Mouse (Mus musculus): ENCODE data around the gene Gcnt4. TPM values are rescaled to one million over a fixed set of nuclear protein-coding genes. Genes with fewer than 3 reads are reported as not detected.

Gene Gcnt4
- total and polyA plus RNA-seq, 2 experiments: 1.1 to 2.1 TPM

- Histone ChIP-seq H3K4me1 (ENCODE audit: control insufficient read depth, insufficient read depth, low read length) (peaks cover 6% of the 10 kb centered on the region), H3K9ac (ENCODE audit: low read depth, low read length) (no peak overlapping the region), H3K79me2 (ENCODE audit: control insufficient read depth, insufficient read depth, low read length) (no peaks in the 10 kb centered on the region), H3K36me3 (ENCODE audit: control insufficient read depth, insufficient read depth, low read length) (no peaks in the 10 kb centered on the region), H3K27me3 (ENCODE audit: control insufficient read depth, insufficient read depth, low read length) (no peaks in the 10 kb centered on the region), H3K4me3 (ENCODE audit: insufficient read depth, low read depth, low read length) (no peak overlapping the region), H3K27ac (replicated peaks; ENCODE audit: insufficient read depth, low read depth, low read length) (no peak overlapping the region)
- no peak for DNase-seq (ENCODE audit: extremely low read depth, low read depth, low spot score)
- TF ChIP-seq CTCF (IDR thresholded peaks at IDR 0.05; ENCODE audit: low read depth, low read length) (no peak), POLR2A (IDR thresholded peaks at IDR 0.05; ENCODE audit: extremely low read depth, insufficient read depth, low read length) (no peak)
- whole genome bisulfite sequencing: 85% methylated on average over 14 of the region's 14 CpGs
Measured at GRCm38 (mm10) chr13:96990561-96991265, 66.2 kb downstream of the Gcnt4 start.

GRCm38 (mm10) chr13:96993291-96993989 lies 69.0 kb downstream of the Gcnt4 start:
- Histone ChIP-seq H3K27me3 (ENCODE audit: control insufficient read depth, insufficient read depth, low read length) (no peaks in the 10 kb centered on the region), H3K36me3 (ENCODE audit: control insufficient read depth, insufficient read depth, low read length) (no peaks in the 10 kb centered on the region), H3K4me3 (ENCODE audit: insufficient read depth, low read depth, low read length) (no peak overlapping the region), H3K4me1 (ENCODE audit: control insufficient read depth, insufficient read depth, low read length) (peaks cover 5% of the 10 kb centered on the region), H3K27ac (replicated peaks; ENCODE audit: insufficient read depth, low read depth, low read length) (no peak overlapping the region; the same call in 1 of the 2 replicates), H3K79me2 (ENCODE audit: control insufficient read depth, insufficient read depth, low read length) (no peaks in the 10 kb centered on the region), H3K9ac (ENCODE audit: low read depth, low read length) (no peak overlapping the region)
- WGBS: 26% methylated on average over 8 of the region's 8 CpGs
- no peak for TF ChIP-seq CTCF (IDR thresholded peaks at IDR 0.05; ENCODE audit: low read depth, low read length)
- TF ChIP-seq POLR2A (IDR thresholded peaks at IDR 0.05; ENCODE audit: extremely low read depth, insufficient read depth, low read length): no peak
- peak; percentile 69 for DNase-seq (ENCODE audit: extremely low read depth, low read depth, low spot score)

- WGBS: 74% methylated on average over 5 of the region's 5 CpGs
- Histone ChIP-seq H3K79me2 (ENCODE audit: control insufficient read depth, insufficient read depth, low read length) (no peaks in the 10 kb centered on the region), H3K27ac (replicated peaks; ENCODE audit: insufficient read depth, low read depth, low read length) (no peak overlapping the region), H3K27me3 (ENCODE audit: control insufficient read depth, insufficient read depth, low read length) (no peaks in the 10 kb centered on the region), H3K9ac (ENCODE audit: low read depth, low read length) (no peak overlapping the region), H3K36me3 (ENCODE audit: control insufficient read depth, insufficient read depth, low read length) (no peaks in the 10 kb centered on the region), H3K4me1 (ENCODE audit: control insufficient read depth, insufficient read depth, low read length) (peaks cover 5% of the 10 kb centered on the region), H3K4me3 (ENCODE audit: insufficient read depth, low read depth, low read length) (no peak overlapping the region)
- DNase-seq (ENCODE audit: extremely low read depth, low read depth, low spot score): no peak
- no peak for TF ChIP-seq POLR2A (IDR thresholded peaks at IDR 0.05; ENCODE audit: extremely low read depth, insufficient read depth, low read length)
- no peak for TF ChIP-seq CTCF (IDR thresholded peaks at IDR 0.05; ENCODE audit: low read depth, low read length)
Measured at GRCm38 (mm10) chr13:96995243-96995642, 70.8 kb downstream of the Gcnt4 start.

- 62% methylated on average over 1 of the region's 1 CpGs for WGBS
- no peaks in the 10 kb centered on the region for H3K79me2 ChIP-seq (ENCODE audit: control insufficient read depth, insufficient read depth, low read length)
- peaks cover 5% of the 10 kb centered on the region for H3K4me1 ChIP-seq (ENCODE audit: control insufficient read depth, insufficient read depth, low read length)
- H3K4me3 ChIP-seq (ENCODE audit: insufficient read depth, low read depth, low read length): no peak overlapping the region
- TF ChIP-seq POLR2A (IDR thresholded peaks at IDR 0.05; ENCODE audit: extremely low read depth, insufficient read depth, low read length) (no peak), CTCF (IDR thresholded peaks at IDR 0.05; ENCODE audit: low read depth, low read length) (no peak)
- no peak for DNase-seq (ENCODE audit: extremely low read depth, low read depth, low spot score)
- no peak overlapping the region for H3K9ac ChIP-seq (ENCODE audit: low read depth, low read length)
- H3K27ac ChIP-seq (replicated peaks; ENCODE audit: insufficient read depth, low read depth, low read length): no peak overlapping the region
- no peaks in the 10 kb centered on the region for H3K27me3 ChIP-seq (ENCODE audit: control insufficient read depth, insufficient read depth, low read length)
- H3K36me3 ChIP-seq (ENCODE audit: control insufficient read depth, insufficient read depth, low read length): no peaks in the 10 kb centered on the region
Measured at GRCm38 (mm10) chr13:96997080-96997479, 72.6 kb downstream of the Gcnt4 start.

Other genes with a start within 250 kb of the Gcnt4 start
- gene Ankrd31, start 176.4 kb upstream of the Gcnt4 start, total RNA-seq (2014; rRNA removed): not detected in 2 replicates
- gene Ankrd31, start 176.4 kb upstream of the Gcnt4 start, polyA plus RNA-seq (2012; rRNA removed): not detected in 2 replicates
- not detected in 2 replicates for gene 1700029F12Rik, start 109.7 kb downstream of the Gcnt4 start, total RNA-seq (2014; rRNA removed)
- not detected in 2 replicates for gene 1700029F12Rik, start 109.7 kb downstream of the Gcnt4 start, polyA plus RNA-seq (2012; rRNA removed)
- gene Fam169a, start 142.6 kb downstream of the Gcnt4 start, total RNA-seq (2014; rRNA removed): under 0.01 and 0.07 TPM in 2 replicates
- not detected in 2 replicates for gene Fam169a, start 142.6 kb downstream of the Gcnt4 start, polyA plus RNA-seq (2012; rRNA removed)
- not detected in 2 replicates for gene Gm6169, start 174.5 kb downstream of the Gcnt4 start, total RNA-seq (2014; rRNA removed)
- gene Gm6169, start 174.5 kb downstream of the Gcnt4 start, polyA plus RNA-seq (2012; rRNA removed): not detected in 2 replicates
- gene Gfm2, start 213.2 kb downstream of the Gcnt4 start, total RNA-seq (2014; rRNA removed): 41.1 and 42.9 TPM in 2 replicates
- gene Gfm2, start 213.2 kb downstream of the Gcnt4 start, polyA plus RNA-seq (2012; rRNA removed): 25.9 TPM in 2 replicates
- gene Nsa2, start 213.2 kb downstream of the Gcnt4 start, total RNA-seq (2014; rRNA removed): 30.4 and 37.3 TPM in 2 replicates
- 12.9 and 15.3 TPM in 2 replicates for gene Nsa2, start 213.2 kb downstream of the Gcnt4 start, polyA plus RNA-seq (2012; rRNA removed)

Data from liver, adult 2 months (tissue).